Mouse (Mus musculus): ENCODE data around the gene Ereg. TPM values are rescaled to one million over a fixed set of nuclear protein-coding genes. Genes with fewer than 3 reads are reported as not detected.

The Ereg gene
- polyA plus RNA-seq, 1 experiment = 2.8 TPM

GRCm38 (mm10) chr5:91111019-91111418 is 36.6 kb downstream of the Ereg start:
- DNase-seq (ENCODE audit: low spot score) = no peak

- no peak for DNase-seq (ENCODE audit: low spot score)
Observed at GRCm38 (mm10) chr5:91113967-91114366, 39.5 kb downstream of the Ereg start.

- DNase-seq (ENCODE audit: low spot score) = no peak
Observed at GRCm38 (mm10) chr5:91114574-91114973, 40.2 kb downstream of the Ereg start.

GRCm38 (mm10) chr5:91118618-91119017 is 44.2 kb downstream of the Ereg start:
- DNase-seq (ENCODE audit: low spot score) = no peak

GRCm38 (mm10) chr5:91123404-91123803 is 49.0 kb downstream of the Ereg start:
- DNase-seq (ENCODE audit: low spot score) = no peak

- DNase-seq (ENCODE audit: low spot score) = no peak
Observed at GRCm38 (mm10) chr5:91124140-91124539, 49.7 kb downstream of the Ereg start.

- no peak for DNase-seq (ENCODE audit: low spot score)
Observed at GRCm38 (mm10) chr5:91126623-91127022, 52.2 kb downstream of the Ereg start.

- DNase-seq (ENCODE audit: low spot score) = no peak
Observed at GRCm38 (mm10) chr5:91134961-91135360, 60.5 kb downstream of the Ereg start.

GRCm38 (mm10) chr5:91138970-91139369 is 64.5 kb downstream of the Ereg start:
- DNase-seq (ENCODE audit: low spot score) = no peak

GRCm38 (mm10) chr5:91139446-91139873 is 65.0 kb downstream of the Ereg start, which contains the start of gene Areg:
Areg (plus strand) TSS chr5:91139599.
- peak; percentile 46 for DNase-seq (ENCODE audit: low spot score)

GRCm38 (mm10) chr5:91140896-91141448 is 66.5 kb downstream of the Ereg start:
- no peak for DNase-seq (ENCODE audit: low spot score)

Other genes starting within 250 kb of the Ereg start
- gene Cxcl1, start 183.4 kb upstream of the Ereg start, polyA plus RNA-seq (2012; rRNA removed) = 1.1 and 1.4 TPM in 2 replicates
- 0.37 TPM in 1 of 2 replicates, not detected in the other for gene Cxcl2, start 170.8 kb upstream of the Ereg start, polyA plus RNA-seq (2012; rRNA removed)
- 25.9 and 32.4 TPM in 2 replicates for gene Mthfd2l, start 143.5 kb upstream of the Ereg start, polyA plus RNA-seq (2012; rRNA removed)
- 0.12 and 0.15 TPM in 2 replicates for gene Epgn, start 47.2 kb upstream of the Ereg start, polyA plus RNA-seq (2012; rRNA removed)
- gene Areg, start 65.0 kb downstream of the Ereg start, polyA plus RNA-seq (2012; rRNA removed) = 1.3 and 2.3 TPM in 2 replicates

Measured in urinary bladder, adult 2 months (tissue).